Mouse (Mus musculus) limb, embryonic 12.5 days (tissue): Measurements from ENCODE around the gene Slc29a1. TPM values are rescaled to one million over a fixed set of nuclear protein-coding genes. Genes with fewer than 3 reads are reported as not detected.

Source experiments
- polyA plus RNA-seq: library from polyadenylated mRNA; unstranded; fragments of >200 nt; fragmentation: Nextera tagmentation; extraction: Ambion mirVana; gene quantifications from 2 replicates; pipeline ENCODE4 v1.2.1, GENCODE M21; 2016

Gene Slc29a1
- polyA plus RNA-seq, 1 experiment from 2014 or later, result 55.4 TPM

Other genes with a start within 250 kb of the Slc29a1 start
- 79.2 and 79.8 TPM in 2 replicates for gene Cdc5l, start 165.9 kb downstream of the Slc29a1 start, polyA plus RNA-seq
- 0.83 and 1.1 TPM in 2 replicates for gene Spats1, start 124.2 kb downstream of the Slc29a1 start, polyA plus RNA-seq
- 25.0 and 27.7 TPM in 2 replicates for gene Aars2, start 92.8 kb downstream of the Slc29a1 start, polyA plus RNA-seq
- gene Tcte1, start 76.2 kb downstream of the Slc29a1 start, polyA plus RNA-seq, result 0.91 and 1.3 TPM in 2 replicates
- 7.7 and 9.7 TPM in 2 replicates for gene Tmem151b, start 49.9 kb downstream of the Slc29a1 start, polyA plus RNA-seq
- 6.5 and 6.6 TPM in 2 replicates for gene Nfkbie, start 43.9 kb downstream of the Slc29a1 start, polyA plus RNA-seq
- gene Slc35b2, start 35.7 kb downstream of the Slc29a1 start, polyA plus RNA-seq, result 96.9 and 106 TPM in 2 replicates
- 1,474 and 1,563 TPM in 2 replicates for gene Hsp90ab1, start 26.3 kb downstream of the Slc29a1 start, polyA plus RNA-seq
- gene Mymx, start 2.5 kb upstream of the Slc29a1 start, polyA plus RNA-seq, result 15.8 and 16.4 TPM in 2 replicates
- gene Capn11, start 59.7 kb upstream of the Slc29a1 start, polyA plus RNA-seq, result 0.65 and 0.83 TPM in 2 replicates
- 143 and 153 TPM in 2 replicates for gene Mrpl14, start 86.7 kb upstream of the Slc29a1 start, polyA plus RNA-seq
- gene Tmem63b, start 87.3 kb upstream of the Slc29a1 start, polyA plus RNA-seq, result 34.1 and 35.8 TPM in 2 replicates
- gene 1600014C23Rik, start 134.2 kb upstream of the Slc29a1 start, polyA plus RNA-seq, result not detected in 2 replicates